Mouse (Mus musculus): ENCODE data around the gene Arhgap45.

DNA sequence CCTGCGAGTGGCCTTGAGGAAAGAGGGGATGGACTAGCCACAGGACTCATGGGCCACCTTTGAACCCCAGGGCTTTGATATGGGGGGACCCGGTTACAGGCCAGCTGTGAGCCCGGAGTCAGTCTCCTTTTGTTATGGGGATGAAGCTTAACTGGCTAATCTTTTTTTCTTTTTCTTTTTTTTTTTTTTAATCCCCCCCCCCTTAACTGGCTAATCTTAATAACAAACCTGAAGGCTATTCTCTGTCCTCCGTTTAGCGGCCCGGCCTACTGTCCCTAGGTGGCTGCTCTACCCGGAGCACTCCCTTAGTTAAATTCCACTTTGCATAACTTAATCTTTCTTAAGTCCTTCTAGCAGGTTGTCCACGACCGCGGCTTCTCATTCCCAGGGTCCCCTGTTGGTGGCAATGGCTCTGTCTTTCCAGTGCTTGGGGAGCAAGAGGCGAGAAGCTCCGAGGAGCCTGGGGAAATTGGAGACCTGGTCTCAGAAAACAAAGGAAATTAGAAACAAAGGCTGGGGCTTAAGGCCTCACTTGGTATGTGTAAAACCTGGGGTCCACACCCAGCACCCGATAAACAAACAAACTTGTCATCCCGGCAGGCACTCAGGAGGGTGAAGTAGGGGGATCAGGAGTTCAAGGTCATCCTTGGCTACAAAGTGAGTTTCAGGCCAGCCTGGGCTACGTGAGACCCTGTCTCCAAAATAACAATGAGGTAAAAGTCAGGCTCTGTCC, 34.6 kb downstream of the Arhgap45 start:
- TF ChIP-seq POLR2A (IDR thresholded peaks at IDR 0.05; ENCODE audit: insufficient read depth, low read depth, low read length) (no peak), CTCF (IDR thresholded peaks at IDR 0.05) (no peak)

Data from heart, adult 2 months (tissue).